Mouse (Mus musculus): ENCODE results near the gene Ankfy1. TPM values are rescaled to one million over a fixed set of nuclear protein-coding genes. Genes with fewer than 3 reads are reported as not detected.

The Ankfy1 gene
- total RNA-seq, 2 experiments from 2014 or later = 64.5 to 65.0 TPM

Small RNA genes lying within 50 kb of the gene (microRNA-seq; reads per million reads assigned to microRNA genes)
- not detected for gene Gm25678

Other genes starting within 250 kb of the Ankfy1 start
- 10 to 100 TPM; 68.3 to 77.3 TPM for gene Mybbp1a, start 248.7 kb upstream of the Ankfy1 start, total RNA-seq (2021)
- 10 to 100 TPM; 36.5 to 37.0 TPM for gene Spns2, start 200.1 kb upstream of the Ankfy1 start, total RNA-seq (2021)
- under 1 TPM; 0.18 to 0.26 TPM for gene Spns3, start 139.5 kb upstream of the Ankfy1 start, total RNA-seq (2021)
- 10 to 100 TPM; 65.6 to 72.0 TPM for gene Ube2g1, start 82.7 kb upstream of the Ankfy1 start, total RNA-seq (2021)
- 1 to 10 TPM; 6.5 to 7.3 TPM for gene Cyb5d2, start 106.1 kb downstream of the Ankfy1 start, total RNA-seq (2021)
- 10 to 100 TPM; 56.1 to 57.1 TPM for gene Zzef1, start 106.2 kb downstream of the Ankfy1 start, total RNA-seq (2021)

Data from left cerebral cortex, postnatal 4 days (tissue).